Mouse (Mus musculus): ENCODE data around the gene Uhrf1bp1. TPM values are rescaled to one million over a fixed set of nuclear protein-coding genes. Genes with fewer than 3 reads are reported as not detected.
A peak's percentile ranks its signal among the peaks of the same experiment; 100 is the strongest.

The Uhrf1bp1 gene
- polyA plus RNA-seq, 1 experiment from 2014 or later = 7.0 TPM

- WGBS = 93% methylated on average over 5 of the region's 5 CpGs
- no peak overlapping the region for H3K9ac ChIP-seq
These were observed 74.0 kb downstream of the Uhrf1bp1 start for GRCm38 (mm10) chr17:27930291-27930690.

DNA sequence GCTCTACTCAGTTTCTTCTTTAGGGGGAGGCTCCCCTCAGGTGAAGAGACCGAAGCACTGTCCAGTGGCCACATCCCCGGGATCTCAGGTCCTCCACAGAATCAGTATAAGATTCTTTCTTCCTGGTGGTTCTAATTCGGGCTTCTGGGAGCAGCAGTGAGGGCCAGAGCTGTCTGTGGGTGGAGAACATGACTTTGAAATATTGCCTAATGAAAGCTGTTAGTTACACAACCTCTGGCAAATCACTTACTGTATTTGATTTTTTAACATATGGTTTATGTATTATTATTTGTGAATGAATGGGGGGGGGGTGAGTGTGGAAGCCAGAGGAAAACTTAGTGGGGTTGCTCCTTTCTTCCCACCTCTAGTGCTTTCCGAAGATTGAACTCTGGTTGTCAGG is 75.6 kb downstream of the Uhrf1bp1 start:
- H3K36me3 ChIP-seq (replicated peaks) = no peaks in the 10 kb centered on the region
- no peaks in the 10 kb centered on the region for H3K27me3 ChIP-seq (replicated peaks)
- no peak for ATAC-seq (replicated peaks)
- no peaks in the 10 kb centered on the region for H3K9me3 ChIP-seq
- H3K4me2 ChIP-seq = no peak overlapping the region
- WGBS = 89% methylated on average over 4 of the region's 4 CpGs
- no peak overlapping the region for H3K9ac ChIP-seq
- H3K27ac ChIP-seq = no peak overlapping the region
- no peaks in the 10 kb centered on the region for H3K4me1 ChIP-seq
- H3K4me3 ChIP-seq = no peak overlapping the region

More at GRCm38 (mm10) chr17:27930291-27930690, 74.0 kb downstream of the Uhrf1bp1 start:
- Histone ChIP-seq H3K9me3 (no peaks in the 10 kb centered on the region), H3K4me2 (no peak overlapping the region), H3K36me3 (replicated peaks) (no peaks in the 10 kb centered on the region), H3K27me3 (replicated peaks) (no peaks in the 10 kb centered on the region), H3K27ac (no peak overlapping the region), H3K4me3 (no peak overlapping the region), H3K4me1 (no peaks in the 10 kb centered on the region)
- ATAC-seq (replicated peaks) = no peak

- Histone ChIP-seq H3K9ac (no peak overlapping the region), H3K9me3 (no peaks in the 10 kb centered on the region), H3K4me2 (no peak overlapping the region), H3K27ac (no peak overlapping the region), H3K36me3 (replicated peaks) (no peaks in the 10 kb centered on the region), H3K4me3 (no peak overlapping the region), H3K4me1 (no peaks in the 10 kb centered on the region; the same call in 1 of the 2 replicates), H3K27me3 (replicated peaks) (no peaks in the 10 kb centered on the region)
- 90% methylated on average over 10 of the region's 10 CpGs for WGBS
- ATAC-seq (replicated peaks) = no peak
These were observed 78.1 kb downstream of the Uhrf1bp1 start for GRCm38 (mm10) chr17:27934136-27934910.

DNA sequence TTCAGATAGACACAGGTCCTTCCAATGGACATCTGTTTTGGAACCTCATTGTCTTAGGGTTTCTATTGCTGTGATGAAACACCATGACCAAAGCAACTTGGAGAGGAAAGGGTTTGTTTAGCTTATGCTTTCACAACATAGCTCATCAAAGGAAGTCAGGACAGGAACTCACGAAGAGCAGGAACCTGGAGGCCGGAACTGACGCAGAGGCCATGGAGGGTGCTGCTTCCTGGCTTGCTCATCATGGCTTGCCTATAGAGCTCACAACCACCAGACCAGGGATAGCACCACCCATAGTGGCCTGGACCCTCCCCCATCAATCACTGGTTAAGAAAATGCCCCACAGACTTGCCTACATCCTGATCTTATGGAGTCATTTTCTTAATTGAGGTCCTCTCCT is 78.8 kb downstream of the Uhrf1bp1 start:
- Histone ChIP-seq H3K27me3 (replicated peaks) (no peaks in the 10 kb centered on the region), H3K27ac (no peak overlapping the region)
- WGBS = 92% methylated on average over 3 of the region's 3 CpGs

GRCm38 (mm10) chr17:27937054-27937615 is 80.9 kb downstream of the Uhrf1bp1 start:
- H3K4me3 ChIP-seq = no peak overlapping the region
- H3K4me2 ChIP-seq = no peak overlapping the region
- H3K36me3 ChIP-seq (replicated peaks) = no peaks in the 10 kb centered on the region
- no peaks in the 10 kb centered on the region for H3K9me3 ChIP-seq
- WGBS = 88% methylated on average over 4 of the region's 4 CpGs
- ATAC-seq (replicated peaks) = no peak
- H3K27ac ChIP-seq = no peak overlapping the region
- H3K27me3 ChIP-seq (replicated peaks) = no peaks in the 10 kb centered on the region
- peaks cover 8% of the 10 kb centered on the region for H3K4me1 ChIP-seq
- H3K9ac ChIP-seq = no peak overlapping the region

More for the DNA sequence above, 78.8 kb downstream of the Uhrf1bp1 start:
- no peak overlapping the region for H3K9ac ChIP-seq
- H3K4me2 ChIP-seq = no peak overlapping the region
- no peak for ATAC-seq (replicated peaks)
- no peaks in the 10 kb centered on the region for H3K36me3 ChIP-seq (replicated peaks)
- peaks cover under 1% of the 10 kb centered on the region; the same call in 1 of the 2 replicates for H3K4me1 ChIP-seq
- H3K9me3 ChIP-seq = no peaks in the 10 kb centered on the region
- no peak overlapping the region for H3K4me3 ChIP-seq

DNA sequence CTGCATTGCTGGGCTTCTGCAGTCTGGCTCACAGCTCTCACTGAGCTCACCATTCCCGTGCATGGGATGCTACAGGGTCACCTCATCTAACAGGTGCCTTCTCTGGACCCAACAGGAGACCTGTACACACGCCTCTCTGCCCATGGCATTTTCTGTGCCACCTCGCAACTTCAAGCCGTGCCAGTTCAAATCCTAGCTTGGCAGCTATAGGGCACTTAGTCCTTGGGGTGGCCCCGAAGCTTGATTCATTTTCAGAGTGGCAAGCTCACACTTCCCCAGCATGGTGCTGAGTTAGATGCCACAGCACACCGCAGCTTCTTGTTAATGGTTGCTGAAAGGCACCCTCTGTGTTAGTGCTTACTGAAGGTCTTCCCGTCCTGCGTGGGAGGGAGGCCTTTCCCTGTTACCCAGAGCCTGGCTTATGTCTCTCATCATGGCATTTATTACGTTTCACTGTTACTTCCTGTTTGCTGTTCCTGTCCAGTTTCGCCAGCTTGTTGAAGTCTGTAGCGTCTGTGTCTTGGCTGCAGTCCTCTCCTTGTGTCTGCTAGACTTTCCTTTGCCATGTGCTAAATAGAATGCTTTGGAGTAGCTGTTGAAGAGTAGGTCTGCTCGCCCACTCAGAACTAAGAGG is 82.0 kb downstream of the Uhrf1bp1 start:
- no peak for ATAC-seq (replicated peaks)
- H3K27ac ChIP-seq = no peak overlapping the region
- H3K9me3 ChIP-seq = no peaks in the 10 kb centered on the region
- H3K36me3 ChIP-seq (replicated peaks) = no peaks in the 10 kb centered on the region
- H3K9ac ChIP-seq = no peak overlapping the region
- no peaks in the 10 kb centered on the region for H3K27me3 ChIP-seq (replicated peaks)
- WGBS = 82% methylated on average over 12 of the region's 12 CpGs
- peaks cover 8% of the 10 kb centered on the region for H3K4me1 ChIP-seq
- no peak overlapping the region for H3K4me2 ChIP-seq
- no peak overlapping the region for H3K4me3 ChIP-seq

- no peak for ATAC-seq (replicated peaks)
- Histone ChIP-seq H3K4me1 (peaks cover 8% of the 10 kb centered on the region), H3K9me3 (no peaks in the 10 kb centered on the region), H3K9ac (no peak overlapping the region), H3K27me3 (replicated peaks) (no peaks in the 10 kb centered on the region), H3K4me3 (no peak overlapping the region), H3K27ac (no peak overlapping the region), H3K4me2 (no peak overlapping the region), H3K36me3 (replicated peaks) (no peaks in the 10 kb centered on the region)
- 84% methylated on average over 5 of the region's 5 CpGs for WGBS
These were observed 82.8 kb downstream of the Uhrf1bp1 start for GRCm38 (mm10) chr17:27939028-27939427.

DNA sequence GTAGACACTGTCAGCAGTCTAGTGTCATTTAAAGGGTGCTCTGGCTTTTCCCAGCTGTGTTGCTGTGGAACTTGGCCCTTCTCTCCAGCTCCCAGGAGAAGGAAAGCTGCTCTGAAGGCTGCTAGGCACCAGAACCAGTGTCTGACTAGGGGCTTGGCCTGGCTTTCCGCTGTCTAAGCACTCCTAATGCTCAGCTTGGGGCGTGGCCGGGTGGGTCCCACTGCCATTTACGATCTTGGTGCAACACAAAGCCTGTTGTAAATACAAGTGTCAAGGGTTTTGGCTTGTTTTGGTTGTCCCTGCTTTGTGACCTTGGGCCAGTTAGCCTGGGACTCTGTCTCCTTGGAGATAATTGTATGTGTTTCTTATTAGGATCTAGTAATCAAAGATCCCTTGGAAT is 84.1 kb downstream of the Uhrf1bp1 start:
- WGBS = 72% methylated on average over 4 of the region's 4 CpGs
- Histone ChIP-seq H3K4me2 (no peak overlapping the region), H3K27ac (0 out of 2 replicates have a peak overlapping the region, but pooled peaks have one; percentile 14), H3K9me3 (no peaks in the 10 kb centered on the region), H3K4me1 (peaks cover 9% of the 10 kb centered on the region), H3K27me3 (replicated peaks) (no peaks in the 10 kb centered on the region), H3K36me3 (replicated peaks) (no peaks in the 10 kb centered on the region), H3K4me3 (no peak overlapping the region), H3K9ac (no peak overlapping the region)
- ATAC-seq (replicated peaks) = no peak

DNA sequence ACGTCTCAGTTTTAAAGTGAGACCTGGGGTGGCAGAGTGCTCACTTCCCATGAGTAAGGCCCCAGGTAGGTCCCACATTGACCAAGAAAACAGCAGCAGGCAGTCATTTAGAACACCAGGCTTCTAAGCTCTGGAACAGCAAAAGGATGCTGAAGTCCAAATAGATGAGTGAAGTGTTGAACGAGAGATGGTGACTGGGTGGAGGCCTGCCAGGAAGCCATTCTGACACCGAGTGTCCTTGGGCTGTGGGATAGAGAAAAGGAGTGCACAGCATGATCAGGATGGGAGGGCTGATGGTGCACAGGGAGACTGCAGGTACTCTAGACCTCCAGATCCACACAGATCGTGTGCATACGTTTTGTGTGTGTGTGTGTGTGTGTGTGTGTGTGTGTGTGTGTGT is 84.9 kb downstream of the Uhrf1bp1 start:
- H3K36me3 ChIP-seq (replicated peaks) = no peaks in the 10 kb centered on the region
- H3K4me2 ChIP-seq = no peak overlapping the region
- ATAC-seq (replicated peaks) = no peak
- H3K9me3 ChIP-seq = no peaks in the 10 kb centered on the region
- WGBS = 82% methylated on average over 5 of the region's 5 CpGs
- no peaks in the 10 kb centered on the region for H3K27me3 ChIP-seq (replicated peaks)
- H3K4me1 ChIP-seq = peaks cover 16% of the 10 kb centered on the region
- H3K9ac ChIP-seq = no peak overlapping the region
- no peak overlapping the region for H3K27ac ChIP-seq
- no peak overlapping the region for H3K4me3 ChIP-seq

- Histone ChIP-seq H3K9ac (no peak overlapping the region), H3K27me3 (replicated peaks) (no peaks in the 10 kb centered on the region), H3K4me3 (no peak overlapping the region), H3K4me2 (no peak overlapping the region), H3K36me3 (replicated peaks) (no peaks in the 10 kb centered on the region), H3K9me3 (no peaks in the 10 kb centered on the region), H3K27ac (no peak overlapping the region), H3K4me1 (peaks cover 19% of the 10 kb centered on the region)
- WGBS = 84% methylated on average over 2 of the region's 2 CpGs
- ATAC-seq (replicated peaks) = no peak
These were observed 85.5 kb downstream of the Uhrf1bp1 start for GRCm38 (mm10) chr17:27941698-27942097.

- no peak for ATAC-seq (replicated peaks)
- Histone ChIP-seq H3K27me3 (replicated peaks) (no peaks in the 10 kb centered on the region), H3K9ac (no peak overlapping the region), H3K4me1 (peaks cover 20% of the 10 kb centered on the region), H3K27ac (no peak overlapping the region), H3K9me3 (no peaks in the 10 kb centered on the region), H3K4me2 (no peak overlapping the region), H3K36me3 (replicated peaks) (no peaks in the 10 kb centered on the region), H3K4me3 (no peak overlapping the region)
- 91% methylated on average over 4 of the region's 4 CpGs for WGBS
These were observed 85.9 kb downstream of the Uhrf1bp1 start for GRCm38 (mm10) chr17:27942131-27942530.

- peak; percentile 27; the same call in 1 of the 2 replicates for ATAC-seq (replicated peaks)
- no peak overlapping the region for H3K4me2 ChIP-seq
- no peaks in the 10 kb centered on the region for H3K36me3 ChIP-seq (replicated peaks)
- peak overlapping the region; percentile 56 for H3K27ac ChIP-seq
- H3K4me3 ChIP-seq = no peak overlapping the region
- no peak overlapping the region for H3K9ac ChIP-seq
- H3K27me3 ChIP-seq (replicated peaks) = no peaks in the 10 kb centered on the region
- 47% methylated on average over 6 of the region's 6 CpGs for WGBS
- H3K4me1 ChIP-seq = peaks cover 16% of the 10 kb centered on the region; the same call in 1 of the 2 replicates
- no peaks in the 10 kb centered on the region for H3K9me3 ChIP-seq
These were observed 89.4 kb downstream of the Uhrf1bp1 start for GRCm38 (mm10) chr17:27945546-27946216.

All from midbrain, embryonic 15.5 days (tissue).